Mouse (Mus musculus): Measurements from ENCODE around the gene Cdh3. TPM values are rescaled to one million over a fixed set of nuclear protein-coding genes. Genes with fewer than 3 reads are reported as not detected.

The Cdh3 gene
- polyA plus RNA-seq, 1 experiment, result not detected

GRCm38 (mm10) chr8:106535448-106535847 lies 24.8 kb downstream of the Cdh3 start:
- 72% methylated on average over 4 of the region's 4 CpGs for WGBS
- Histone ChIP-seq H3K27ac (ENCODE audit: insufficient read depth, low read depth, low read length) (no peak overlapping the region), H3K4me1 (ENCODE audit: control insufficient read depth, insufficient read depth, low read length) (no peaks in the 10 kb centered on the region), H3K4me3 (ENCODE audit: insufficient read depth, low read depth, low read length) (no peak overlapping the region)
- TF ChIP-seq POLR2A (IDR thresholded peaks at IDR 0.05; ENCODE audit: insufficient read depth, low read depth, low read length) (no peak), CTCF (IDR thresholded peaks at IDR 0.05; ENCODE audit: insufficient read depth, low read depth, low read length) (no peak)

- H3K4me3 ChIP-seq (ENCODE audit: insufficient read depth, low read depth, low read length), result no peak overlapping the region
- 81% methylated on average over 5 of the region's 5 CpGs for WGBS
- TF ChIP-seq POLR2A (IDR thresholded peaks at IDR 0.05; ENCODE audit: insufficient read depth, low read depth, low read length) (no peak), CTCF (IDR thresholded peaks at IDR 0.05; ENCODE audit: insufficient read depth, low read depth, low read length) (no peak)
- H3K27ac ChIP-seq (ENCODE audit: insufficient read depth, low read depth, low read length), result no peak overlapping the region
- H3K4me1 ChIP-seq (ENCODE audit: control insufficient read depth, insufficient read depth, low read length), result no peaks in the 10 kb centered on the region
Observed at GRCm38 (mm10) chr8:106539193-106539592, 28.5 kb downstream of the Cdh3 start.

DNA sequence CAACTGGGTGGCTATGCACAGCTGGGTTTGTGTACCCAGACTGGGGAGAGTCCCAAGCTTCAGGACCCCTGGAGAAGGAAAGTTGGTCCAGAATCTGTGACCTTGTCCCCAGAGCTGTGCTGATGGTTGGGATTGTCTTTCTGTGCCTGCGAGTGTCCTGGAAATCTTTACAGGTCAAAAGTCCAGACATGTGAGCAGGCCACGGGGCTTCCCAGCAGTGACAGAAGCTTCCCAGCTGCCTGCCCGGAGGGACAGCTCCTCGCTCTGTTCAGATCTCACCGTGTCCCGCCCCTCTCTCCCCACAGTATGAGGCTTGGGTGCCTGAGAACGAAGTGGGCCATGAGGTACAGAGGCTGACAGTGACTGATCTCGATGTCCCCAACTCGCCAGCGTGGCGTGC lies 30.3 kb downstream of the Cdh3 start:
- 92% methylated on average over 11 of the region's 11 CpGs for WGBS
- Histone ChIP-seq H3K4me3 (ENCODE audit: insufficient read depth, low read depth, low read length) (no peak overlapping the region), H3K4me1 (ENCODE audit: control insufficient read depth, insufficient read depth, low read length) (no peaks in the 10 kb centered on the region), H3K27ac (ENCODE audit: insufficient read depth, low read depth, low read length) (no peak overlapping the region)
- TF ChIP-seq CTCF (IDR thresholded peaks at IDR 0.05; ENCODE audit: insufficient read depth, low read depth, low read length), result no peak
- TF ChIP-seq POLR2A (IDR thresholded peaks at IDR 0.05; ENCODE audit: insufficient read depth, low read depth, low read length), result no peak

DNA sequence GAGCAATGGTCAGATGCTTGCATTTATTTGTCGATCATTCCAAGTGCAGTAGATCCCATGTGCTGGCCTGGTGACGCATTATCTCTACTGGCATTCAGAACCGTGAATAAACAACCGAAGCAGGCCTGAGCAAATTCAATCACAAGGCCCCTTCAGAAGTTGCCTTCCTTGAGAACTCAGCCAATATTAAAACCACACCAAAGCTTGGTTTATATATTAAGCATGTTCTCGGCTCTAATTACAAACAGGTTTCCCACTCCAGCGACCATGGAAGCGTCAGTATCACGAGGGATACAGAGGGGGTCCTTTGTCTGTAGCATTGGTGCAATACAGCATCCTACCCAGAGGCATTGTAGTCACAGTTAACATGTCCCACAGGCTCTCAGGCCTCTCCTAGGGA lies 32.4 kb downstream of the Cdh3 start:
- TF ChIP-seq POLR2A (IDR thresholded peaks at IDR 0.05; ENCODE audit: insufficient read depth, low read depth, low read length) (no peak), CTCF (IDR thresholded peaks at IDR 0.05; ENCODE audit: insufficient read depth, low read depth, low read length) (no peak)
- 82% methylated on average over 8 of the region's 8 CpGs for WGBS
- Histone ChIP-seq H3K4me3 (ENCODE audit: insufficient read depth, low read depth, low read length) (no peak overlapping the region), H3K27ac (ENCODE audit: insufficient read depth, low read depth, low read length) (no peak overlapping the region), H3K4me1 (ENCODE audit: control insufficient read depth, insufficient read depth, low read length) (no peaks in the 10 kb centered on the region)

DNA sequence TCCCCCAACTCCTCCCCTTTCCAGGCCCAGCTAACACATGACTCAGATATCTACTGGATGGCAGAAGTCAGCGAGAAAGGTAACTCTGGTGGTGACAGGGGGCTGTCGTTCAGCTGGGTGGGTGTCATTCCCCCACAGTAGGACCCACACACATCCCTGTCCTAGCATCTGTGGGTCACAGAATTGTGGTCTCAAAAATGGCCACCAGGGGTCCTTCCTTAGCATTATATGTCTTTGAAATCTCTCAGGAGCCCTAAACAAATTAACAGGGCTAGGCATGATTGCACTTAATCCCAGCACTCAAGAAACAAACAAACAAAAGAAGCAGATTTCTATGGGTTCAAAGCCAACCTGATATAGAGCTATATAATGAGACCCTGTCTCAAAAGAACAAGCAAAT lies 34.5 kb downstream of the Cdh3 start:
- WGBS, result 89% methylated on average over 2 of the region's 2 CpGs
- no peaks in the 10 kb centered on the region for H3K4me1 ChIP-seq (ENCODE audit: control insufficient read depth, insufficient read depth, low read length)
- no peak overlapping the region for H3K4me3 ChIP-seq (ENCODE audit: insufficient read depth, low read depth, low read length)
- H3K27ac ChIP-seq (ENCODE audit: insufficient read depth, low read depth, low read length), result no peak overlapping the region
- TF ChIP-seq POLR2A (IDR thresholded peaks at IDR 0.05; ENCODE audit: insufficient read depth, low read depth, low read length) (no peak), CTCF (IDR thresholded peaks at IDR 0.05; ENCODE audit: insufficient read depth, low read depth, low read length) (no peak)

DNA sequence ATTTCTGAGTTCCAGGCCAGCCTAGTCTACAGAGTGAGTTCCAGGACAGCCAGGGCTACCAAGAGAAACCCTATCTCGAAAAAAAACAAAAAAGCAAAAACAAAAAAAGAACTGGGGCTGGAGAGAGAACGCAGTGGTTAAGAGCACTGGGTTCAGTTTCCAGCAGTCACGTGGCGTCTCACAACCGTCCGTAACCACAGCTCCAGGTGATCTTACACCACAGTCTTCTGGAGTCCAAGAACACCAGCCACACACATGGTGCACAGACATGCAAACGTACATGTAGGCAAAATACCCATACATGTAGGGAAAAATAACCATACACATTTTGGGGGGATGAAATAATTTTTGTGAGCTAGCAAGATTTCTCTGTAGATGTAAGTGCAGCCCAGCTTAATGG lies 36.1 kb downstream of the Cdh3 start:
- Histone ChIP-seq H3K4me1 (ENCODE audit: control insufficient read depth, insufficient read depth, low read length) (no peaks in the 10 kb centered on the region), H3K27ac (ENCODE audit: insufficient read depth, low read depth, low read length) (no peak overlapping the region), H3K4me3 (ENCODE audit: insufficient read depth, low read depth, low read length) (no peak overlapping the region)
- TF ChIP-seq CTCF (IDR thresholded peaks at IDR 0.05; ENCODE audit: insufficient read depth, low read depth, low read length) (no peak), POLR2A (IDR thresholded peaks at IDR 0.05; ENCODE audit: insufficient read depth, low read depth, low read length) (no peak)
- WGBS, result 89% methylated on average over 7 of the region's 7 CpGs

GRCm38 (mm10) chr8:106548366-106548936 lies 37.8 kb downstream of the Cdh3 start:
- TF ChIP-seq POLR2A (IDR thresholded peaks at IDR 0.05; ENCODE audit: insufficient read depth, low read depth, low read length) (no peak), CTCF (IDR thresholded peaks at IDR 0.05; ENCODE audit: insufficient read depth, low read depth, low read length) (no peak)
- WGBS, result 82% methylated on average over 10 of the region's 10 CpGs
- no peaks in the 10 kb centered on the region for H3K4me1 ChIP-seq (ENCODE audit: control insufficient read depth, insufficient read depth, low read length)
- no peak overlapping the region for H3K4me3 ChIP-seq (ENCODE audit: insufficient read depth, low read depth, low read length)
- no peak overlapping the region for H3K27ac ChIP-seq (ENCODE audit: insufficient read depth, low read depth, low read length)

GRCm38 (mm10) chr8:106550906-106551305 lies 40.2 kb downstream of the Cdh3 start:
- Histone ChIP-seq H3K4me3 (ENCODE audit: insufficient read depth, low read depth, low read length) (no peak overlapping the region), H3K27ac (ENCODE audit: insufficient read depth, low read depth, low read length) (no peak overlapping the region), H3K4me1 (ENCODE audit: control insufficient read depth, insufficient read depth, low read length) (no peaks in the 10 kb centered on the region)
- 98% methylated on average over 1 of the region's 1 CpGs for WGBS
- TF ChIP-seq CTCF (IDR thresholded peaks at IDR 0.05; ENCODE audit: insufficient read depth, low read depth, low read length), result no peak
- no peak for TF ChIP-seq POLR2A (IDR thresholded peaks at IDR 0.05; ENCODE audit: insufficient read depth, low read depth, low read length)

DNA sequence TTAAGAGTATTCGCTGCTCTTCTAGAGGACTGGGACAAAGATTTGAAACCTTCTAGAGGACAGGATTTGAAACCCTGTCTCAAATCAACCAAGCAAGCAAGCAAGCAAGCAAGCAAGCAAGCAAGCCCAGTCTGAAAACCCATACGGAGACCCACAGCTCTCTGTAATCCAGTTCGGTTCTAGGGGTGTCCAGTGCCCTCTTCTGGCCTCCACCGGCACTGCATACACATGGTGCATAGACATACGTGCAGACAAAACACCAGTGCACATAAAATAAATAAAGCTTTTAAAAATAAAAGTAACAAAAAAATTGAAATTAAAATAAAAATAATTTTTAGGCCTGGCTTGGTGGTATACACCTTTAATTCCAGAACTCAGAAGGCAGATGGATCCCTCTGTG lies 43.3 kb downstream of the Cdh3 start:
- 96% methylated on average over 5 of the region's 5 CpGs for WGBS
- TF ChIP-seq CTCF (IDR thresholded peaks at IDR 0.05; ENCODE audit: insufficient read depth, low read depth, low read length) (no peak), POLR2A (IDR thresholded peaks at IDR 0.05; ENCODE audit: insufficient read depth, low read depth, low read length) (no peak)
- Histone ChIP-seq H3K27ac (ENCODE audit: insufficient read depth, low read depth, low read length) (no peak overlapping the region), H3K4me3 (ENCODE audit: insufficient read depth, low read depth, low read length) (no peak overlapping the region), H3K4me1 (ENCODE audit: control insufficient read depth, insufficient read depth, low read length) (no peaks in the 10 kb centered on the region)

Data from olfactory bulb, adult 2 months (tissue).